Mouse (Mus musculus): ENCODE results near the gene Aldh8a1.

Gene Aldh8a1

GRCm38 (mm10) chr10:21376682-21377473, at the start of gene Aldh8a1:
Gene Aldh8a1 (plus strand): TSS chr10:21377291.
- no peak for DNase-seq (ENCODE audit: low read depth, low spot score)

GRCm38 (mm10) chr10:21327605-21328135, 49.4 kb upstream of the Aldh8a1 start:
- DNase-seq (ENCODE audit: low read depth, low spot score), result peak; percentile 29

- peak; percentile 47 for DNase-seq (ENCODE audit: low read depth, low spot score)
Measured at GRCm38 (mm10) chr10:21334349-21335105, 42.6 kb upstream of the Aldh8a1 start.

GRCm38 (mm10) chr10:21335534-21335933, 41.6 kb upstream of the Aldh8a1 start:
- DNase-seq (ENCODE audit: low read depth, low spot score), result no peak

- no peak for DNase-seq (ENCODE audit: low read depth, low spot score)
Measured at GRCm38 (mm10) chr10:21337191-21337590, 39.9 kb upstream of the Aldh8a1 start.

- no peak for DNase-seq (ENCODE audit: low read depth, low spot score)
Measured at GRCm38 (mm10) chr10:21341706-21342105, 35.4 kb upstream of the Aldh8a1 start.

GRCm38 (mm10) chr10:21342331-21343005, 34.6 kb upstream of the Aldh8a1 start:
- DNase-seq (ENCODE audit: low read depth, low spot score), result peak; percentile 66

- DNase-seq (ENCODE audit: low read depth, low spot score), result peak; percentile 64
Measured at GRCm38 (mm10) chr10:21347332-21347731, 29.8 kb upstream of the Aldh8a1 start.

- no peak for DNase-seq (ENCODE audit: low read depth, low spot score)
Measured at GRCm38 (mm10) chr10:21349449-21349848, 27.6 kb upstream of the Aldh8a1 start.

GRCm38 (mm10) chr10:21349946-21350345, 27.1 kb upstream of the Aldh8a1 start:
- no peak for DNase-seq (ENCODE audit: low read depth, low spot score)

- DNase-seq (ENCODE audit: low read depth, low spot score), result no peak
Measured at GRCm38 (mm10) chr10:21350531-21351515, 26.3 kb upstream of the Aldh8a1 start.

- no peak for DNase-seq (ENCODE audit: low read depth, low spot score)
Measured at GRCm38 (mm10) chr10:21351766-21352165, 25.3 kb upstream of the Aldh8a1 start.

GRCm38 (mm10) chr10:21353890-21354289, 23.2 kb upstream of the Aldh8a1 start:
- peak; percentile 58 for DNase-seq (ENCODE audit: low read depth, low spot score)

GRCm38 (mm10) chr10:21354506-21354905, 22.6 kb upstream of the Aldh8a1 start:
- no peak for DNase-seq (ENCODE audit: low read depth, low spot score)

GRCm38 (mm10) chr10:21357986-21358385, 19.1 kb upstream of the Aldh8a1 start:
- no peak for DNase-seq (ENCODE audit: low read depth, low spot score)

- DNase-seq (ENCODE audit: low read depth, low spot score), result no peak
Measured at GRCm38 (mm10) chr10:21359086-21359485, 18.0 kb upstream of the Aldh8a1 start.

- no peak for DNase-seq (ENCODE audit: low read depth, low spot score)
Measured at GRCm38 (mm10) chr10:21361871-21362270, 15.2 kb upstream of the Aldh8a1 start.

- DNase-seq (ENCODE audit: low read depth, low spot score), result no peak
Measured at GRCm38 (mm10) chr10:21363297-21363696, 13.8 kb upstream of the Aldh8a1 start.

GRCm38 (mm10) chr10:21364946-21365345, 12.1 kb upstream of the Aldh8a1 start:
- DNase-seq (ENCODE audit: low read depth, low spot score), result no peak

- no peak for DNase-seq (ENCODE audit: low read depth, low spot score)
Measured at GRCm38 (mm10) chr10:21365897-21366296, 11.2 kb upstream of the Aldh8a1 start.

GRCm38 (mm10) chr10:21366471-21366870, 10.6 kb upstream of the Aldh8a1 start:
- no peak for DNase-seq (ENCODE audit: low read depth, low spot score)
